Mouse (Mus musculus) heart, embryonic 12.5 days (tissue): ENCODE data around the gene Creg1. TPM values are rescaled to one million over a fixed set of nuclear protein-coding genes. Genes with fewer than 3 reads are reported as not detected.
A peak's percentile ranks its signal among the peaks of the same experiment; 100 is the strongest.

ENCODE experiments used
- ATAC-seq: fragments of 200-750 bp; cut with Nextera tagmentation; 2 replicates; pipeline ENCODE4 v1.8.0; 2017; ENCODE audit warnings: moderate TSS enrichment, moderate library complexity; ENCODE audit not compliant: insufficient number of reproducible peaks, low FRiP score
- H3K27ac ChIP-seq: fragments of 300-500 bp; sonication (generic); 2 replicates; pipeline ENCODE4 v1.5.1; 2016; ENCODE audit warnings: mild to moderate bottlenecking, moderate library complexity; ENCODE audit not compliant: poor library complexity, severe bottlenecking
- H3K27me3 ChIP-seq: fragments of 300-500 bp; sonication (generic); replicated peaks from 2 replicates; pipeline ENCODE4 v1.6.1; 2016; ENCODE audit warnings: mild to moderate bottlenecking, moderate library complexity
- H3K36me3 ChIP-seq: fragments of 300-500 bp; sonication (generic); 2 replicates; pipeline ENCODE4 v1.6.1; 2016; ENCODE audit warnings: mild to moderate bottlenecking, moderate library complexity
- H3K4me1 ChIP-seq: fragments of 300-500 bp; sonication (generic); replicated peaks from 2 replicates; pipeline ENCODE4 v1.6.1; 2016; ENCODE audit warnings: mild to moderate bottlenecking
- H3K4me2 ChIP-seq: fragments of 300-500 bp; sonication (generic); 2 replicates; pipeline ENCODE4 v1.6.1; 2016; ENCODE audit warnings: mild to moderate bottlenecking, moderate library complexity
- H3K4me3 ChIP-seq: fragments of 300-500 bp; sonication (generic); 2 replicates; pipeline ENCODE4 v1.5.1; 2016; ENCODE audit warnings: mild to moderate bottlenecking
- H3K9ac ChIP-seq: fragments of 300-500 bp; sonication (generic); 2 replicates; pipeline ENCODE4 v1.6.1; 2016; ENCODE audit warnings: mild to moderate bottlenecking, moderate library complexity
- H3K9me3 ChIP-seq: fragments of 300-500 bp; sonication (generic); replicated peaks from 2 replicates; pipeline ENCODE4 v1.6.1; 2016; ENCODE audit warnings: mild to moderate bottlenecking, moderate library complexity
- WGBS: fragments of 180-500 bp; shearing (Covaris S2); methylation state at CpG from one replicate; pipeline ENCODE4 v1.1.7; 2016; 5-methylcytosine and 5-hydroxymethylcytosine counted together
- polyA plus RNA-seq: library from polyadenylated mRNA; unstranded; fragments of >200 nt; fragmentation: Nextera tagmentation; extraction: Ambion mirVana; gene quantifications from 2 replicates; pipeline ENCODE4 v1.2.1, GENCODE M21; 2016

Gene Creg1
- polyA plus RNA-seq, 1 experiment from 2014 or later: 109 TPM

- Histone ChIP-seq H3K27ac (peak overlapping the region; percentile 31; the same call in 1 of the 2 replicates), H3K27me3 (peaks cover 4% of the 10 kb centered on the region; the same call in 1 of the 2 replicates), H3K9ac (no peak overlapping the region), H3K36me3 (peaks cover 19% of the 10 kb centered on the region), H3K4me2 (peak overlapping the region; percentile 55), H3K4me3 (no peak overlapping the region), H3K9me3 (no peaks in the 10 kb centered on the region), H3K4me1 (peaks cover 33% of the 10 kb centered on the region)
- 67% methylated on average over 10 of the region's 10 CpGs for WGBS
- ATAC-seq: no peak
Measured at GRCm38 (mm10) chr1:165770181-165770759, 6.7 kb downstream of the Creg1 start.

DNA sequence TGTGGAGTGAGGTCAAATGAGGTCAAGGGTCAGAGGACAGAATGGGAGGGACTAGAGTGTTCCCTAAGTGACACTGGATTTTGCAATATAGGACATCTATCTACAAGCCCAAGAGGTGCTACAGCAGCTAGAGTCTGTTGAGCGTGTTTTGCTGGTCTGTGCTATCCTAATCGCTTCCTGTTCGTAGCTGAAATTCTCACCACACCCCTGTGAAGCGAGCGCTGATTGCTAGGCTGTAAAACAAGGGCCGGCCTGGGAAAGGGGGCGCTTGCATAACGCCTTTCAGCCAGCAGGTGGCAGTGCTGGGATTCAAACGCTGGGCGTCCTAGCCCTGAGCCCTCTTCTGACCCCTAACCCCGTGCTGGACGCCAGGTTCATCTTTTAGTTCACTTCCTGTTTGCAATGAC is 7.9 kb downstream of the Creg1 start:
- ATAC-seq: peak; percentile 79
- Histone ChIP-seq H3K4me2 (peak overlapping the region; percentile 55), H3K4me1 (peaks cover 25% of the 10 kb centered on the region), H3K4me3 (0 out of 2 replicates have a peak overlapping the region, but pooled peaks have one; percentile 13), H3K36me3 (peaks cover 19% of the 10 kb centered on the region), H3K9ac (no peak overlapping the region), H3K27ac (no peak overlapping the region; the same call in 1 of the 2 replicates), H3K9me3 (no peaks in the 10 kb centered on the region), H3K27me3 (peaks cover 4% of the 10 kb centered on the region; the same call in 1 of the 2 replicates)
- WGBS: under 1% methylated on average over 12 of the region's 12 CpGs

DNA sequence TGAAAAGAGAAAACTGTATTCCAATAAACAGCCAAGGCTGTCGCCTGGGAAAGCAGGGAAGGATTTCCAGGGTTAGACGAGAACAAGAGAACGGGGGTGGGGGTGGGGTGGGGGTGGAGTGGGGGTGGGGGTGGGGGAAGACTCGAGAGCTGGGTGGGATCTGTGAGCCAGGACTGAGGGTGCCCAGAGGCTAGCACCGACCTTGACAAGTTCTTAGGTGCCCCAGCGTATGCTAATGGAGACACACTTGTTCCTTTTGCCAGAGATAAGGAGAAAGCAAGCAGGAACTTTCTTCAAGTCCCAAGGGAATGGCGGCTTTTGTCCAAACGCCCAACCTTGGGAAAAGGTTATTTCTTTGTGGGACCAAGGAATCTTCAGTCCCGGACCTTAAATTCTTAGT is 8.5 kb downstream of the Creg1 start:
- no peak for ATAC-seq
- Histone ChIP-seq H3K9ac (no peak overlapping the region), H3K4me2 (peak overlapping the region; percentile 55), H3K27me3 (peaks cover 4% of the 10 kb centered on the region; the same call in 1 of the 2 replicates), H3K27ac (no peak overlapping the region), H3K4me1 (peaks cover 25% of the 10 kb centered on the region), H3K9me3 (no peaks in the 10 kb centered on the region), H3K36me3 (peaks cover 19% of the 10 kb centered on the region), H3K4me3 (no peak overlapping the region)
- WGBS: 41% methylated on average over 9 of the region's 9 CpGs

DNA sequence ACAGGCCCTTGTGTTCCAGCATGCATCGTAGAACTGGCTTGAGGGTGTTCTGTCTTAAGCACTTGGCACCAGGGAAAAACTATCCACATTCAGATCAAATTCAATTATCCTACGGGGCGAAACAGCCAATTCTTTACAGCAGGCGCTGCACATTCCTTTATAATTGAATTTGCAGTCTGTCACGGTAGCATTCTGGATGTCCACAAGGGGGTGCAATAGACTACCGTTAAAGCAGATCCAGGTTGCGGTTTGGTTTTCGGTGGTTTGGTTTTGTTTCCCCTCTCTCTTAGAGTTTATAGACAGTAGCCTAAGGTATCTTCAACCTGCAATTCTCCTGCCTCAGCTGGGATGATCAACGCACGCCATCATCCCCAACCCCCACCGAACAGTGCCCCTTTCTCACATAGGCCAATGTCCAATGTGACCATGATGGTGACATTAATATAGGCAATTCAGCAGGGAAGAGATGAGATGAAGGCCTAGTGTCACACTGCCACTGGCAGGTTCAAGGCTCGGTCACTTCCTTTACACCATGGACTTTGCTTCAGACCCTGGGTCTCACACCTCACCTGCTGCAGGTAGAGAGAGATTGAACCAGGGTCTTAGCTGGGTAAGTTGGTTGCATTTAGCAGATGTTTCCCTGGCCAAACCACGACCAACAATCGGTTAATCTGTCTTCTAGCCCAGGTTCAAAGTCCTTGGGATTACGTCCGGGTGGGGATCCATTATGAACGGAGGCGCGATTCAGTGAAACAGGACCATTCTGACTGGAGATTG is 12.2 kb downstream of the Creg1 start:
- Histone ChIP-seq H3K9me3 (no peaks in the 10 kb centered on the region), H3K4me1 (peaks cover 22% of the 10 kb centered on the region), H3K27me3 (no peaks in the 10 kb centered on the region; the same call in 1 of the 2 replicates), H3K27ac (no peak overlapping the region), H3K36me3 (peaks cover 12% of the 10 kb centered on the region), H3K4me2 (peak overlapping the region; percentile 48), H3K9ac (no peak overlapping the region), H3K4me3 (no peak overlapping the region)
- ATAC-seq: no peak
- 52% methylated on average over 19 of the region's 19 CpGs for whole genome bisulfite sequencing

DNA sequence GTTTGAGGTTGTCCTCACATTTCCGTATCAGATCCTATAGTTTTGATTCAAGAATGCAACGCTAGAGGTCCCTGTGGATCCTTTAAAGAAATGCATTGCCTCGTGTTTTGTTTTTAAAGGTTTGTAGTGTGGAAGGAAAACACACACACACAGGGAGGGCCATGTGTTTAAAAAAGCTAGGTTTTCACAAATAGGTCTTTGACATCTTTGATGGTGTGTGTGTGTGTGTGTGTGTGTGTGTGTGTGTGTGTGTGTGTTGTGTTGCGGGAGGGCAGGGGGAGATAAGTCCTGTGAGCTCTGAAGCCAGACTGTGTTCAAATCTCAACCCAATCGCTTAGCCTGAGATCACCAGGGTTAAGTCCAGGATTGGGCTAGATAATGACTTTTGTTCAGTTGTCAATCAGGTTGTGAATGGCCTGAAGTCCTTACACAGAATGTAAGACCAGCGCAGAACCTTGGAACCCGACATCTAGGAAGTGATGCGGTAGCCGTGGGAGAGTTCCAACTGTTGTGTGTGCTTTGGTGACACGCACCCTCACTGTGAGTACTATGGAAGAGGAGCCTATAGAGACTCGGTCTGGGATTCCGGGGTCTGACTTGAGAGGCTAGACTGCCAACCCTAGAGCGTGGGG is 16.5 kb downstream of the Creg1 start:
- Histone ChIP-seq H3K9me3 (no peaks in the 10 kb centered on the region), H3K27ac (no peak overlapping the region), H3K36me3 (no peaks in the 10 kb centered on the region), H3K27me3 (no peaks in the 10 kb centered on the region; the same call in 1 of the 2 replicates), H3K4me3 (peak overlapping the region; percentile 46), H3K9ac (peak overlapping the region; percentile 63), H3K4me2 (peak overlapping the region; percentile 79), H3K4me1 (no peaks in the 10 kb centered on the region; the same call in 1 of the 2 replicates)
- 4% methylated on average over 13 of the region's 13 CpGs for WGBS
- ATAC-seq: peak; percentile 60; the same call in 1 of the 2 replicates

GRCm38 (mm10) chr1:165780586-165781111 is 17.1 kb downstream of the Creg1 start:
- WGBS: 3% methylated on average over 20 of the region's 20 CpGs
- no peak overlapping the region for H3K27ac ChIP-seq
- peak overlapping the region; percentile 79 for H3K4me2 ChIP-seq
- 0 out of 2 replicates have a peak, but pooled peaks have one; percentile 67 for ATAC-seq
- no peaks in the 10 kb centered on the region for H3K36me3 ChIP-seq
- no peaks in the 10 kb centered on the region; the same call in 1 of the 2 replicates for H3K27me3 ChIP-seq
- H3K4me3 ChIP-seq: peak overlapping the region; percentile 46
- no peaks in the 10 kb centered on the region for H3K9me3 ChIP-seq
- no peaks in the 10 kb centered on the region; the same call in 1 of the 2 replicates for H3K4me1 ChIP-seq
- peak overlapping the region; percentile 63 for H3K9ac ChIP-seq

- Histone ChIP-seq H3K9me3 (no peaks in the 10 kb centered on the region), H3K4me1 (no peaks in the 10 kb centered on the region; the same call in 1 of the 2 replicates), H3K9ac (no peak overlapping the region), H3K36me3 (no peaks in the 10 kb centered on the region), H3K27me3 (no peaks in the 10 kb centered on the region; the same call in 1 of the 2 replicates), H3K4me3 (no peak overlapping the region), H3K4me2 (peak overlapping the region; percentile 79; the same call in 1 of the 2 replicates), H3K27ac (no peak overlapping the region)
- no peak for ATAC-seq
- WGBS: 76% methylated on average over 9 of the region's 9 CpGs
Measured at GRCm38 (mm10) chr1:165781426-165781825, 17.9 kb downstream of the Creg1 start.

DNA sequence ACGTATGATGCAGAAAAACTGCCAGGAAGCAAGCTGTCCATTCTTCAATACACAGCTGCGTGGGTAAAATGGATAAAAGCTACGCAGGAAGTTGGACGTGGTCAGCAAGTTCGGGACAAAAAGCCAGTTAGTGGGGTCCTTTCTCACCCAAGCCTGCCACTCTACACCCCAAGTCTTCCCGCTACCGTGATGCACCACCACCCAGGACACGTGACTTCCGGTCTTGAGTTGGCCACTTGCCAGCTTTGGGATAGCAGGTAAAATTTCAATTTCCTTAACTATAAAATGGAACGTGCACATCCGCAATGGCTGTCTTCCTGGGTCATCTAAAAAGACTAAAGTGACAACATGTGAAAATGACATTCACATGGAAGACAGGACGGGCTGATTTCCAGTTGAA is 18.4 kb downstream of the Creg1 start:
- ATAC-seq: no peak
- H3K27me3 ChIP-seq: no peaks in the 10 kb centered on the region; the same call in 1 of the 2 replicates
- no peak overlapping the region for H3K4me2 ChIP-seq
- H3K9me3 ChIP-seq: no peaks in the 10 kb centered on the region
- H3K9ac ChIP-seq: no peak overlapping the region
- 79% methylated on average over 12 of the region's 12 CpGs for WGBS
- H3K36me3 ChIP-seq: no peaks in the 10 kb centered on the region
- H3K4me1 ChIP-seq: no peaks in the 10 kb centered on the region; the same call in 1 of the 2 replicates
- H3K4me3 ChIP-seq: no peak overlapping the region
- H3K27ac ChIP-seq: no peak overlapping the region

- Histone ChIP-seq H3K4me3 (no peak overlapping the region), H3K36me3 (no peaks in the 10 kb centered on the region), H3K4me2 (no peak overlapping the region), H3K27me3 (no peaks in the 10 kb centered on the region), H3K27ac (no peak overlapping the region), H3K4me1 (no peaks in the 10 kb centered on the region), H3K9me3 (no peaks in the 10 kb centered on the region), H3K9ac (no peak overlapping the region)
- no peak for ATAC-seq
- WGBS: 72% methylated on average over 11 of the region's 11 CpGs
Measured at GRCm38 (mm10) chr1:165786296-165786695, 22.8 kb downstream of the Creg1 start.

DNA sequence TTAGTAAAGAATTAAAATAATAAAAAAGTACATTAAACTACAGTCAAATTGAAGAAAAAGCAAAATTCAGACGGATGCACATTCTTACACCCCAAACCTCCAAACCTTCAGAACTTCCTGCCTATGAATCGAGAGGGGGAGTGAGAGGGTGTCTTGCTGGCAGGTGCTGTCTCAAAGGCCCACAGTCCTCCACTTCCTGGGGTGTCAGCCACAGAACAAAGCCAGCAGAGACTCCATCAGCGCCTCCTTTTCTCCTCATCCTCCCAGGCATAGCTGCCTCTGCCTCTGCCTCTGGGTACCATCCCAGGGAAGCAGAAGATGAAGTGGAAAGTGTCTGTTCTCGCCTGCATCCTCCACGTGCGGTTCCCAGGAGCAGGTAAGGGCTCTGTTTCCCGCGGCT is 25.0 kb downstream of the Creg1 start, which contains the start of gene Cd247:
Gene Cd247 (plus strand): TSS at position 171 of the 400 bp plus-strand sequence.
- Histone ChIP-seq H3K27me3 (no peaks in the 10 kb centered on the region), H3K36me3 (no peaks in the 10 kb centered on the region), H3K4me1 (no peaks in the 10 kb centered on the region), H3K4me2 (no peak within 1 kb of the TSS), H3K9ac (no peak within 1 kb of the TSS), H3K9me3 (no peaks in the 10 kb centered on the region), H3K4me3 (no peak within 1 kb of the TSS), H3K27ac (no peak within 1 kb of the TSS)
- WGBS: 72% methylated on average over 8 of the region's 8 CpGs
- ATAC-seq: no peak
